Mouse (Mus musculus): Measurements from ENCODE around the gene Sept11.

Gene Sept11

GRCm38 (mm10) chr5:93093638-93094527, 646 bp downstream of the Sept11 start:
- in situ Hi-C loops (cut with MboI, MseI) = loop anchor here (5.0 kb wide), 2 partner anchors 63 to 173 kb away; partner anchors contain the start of gene Ccng2

- in situ Hi-C loops (cut with MboI, MseI) = no loop called here
These were observed 2.1 kb downstream of the Sept11 start for GRCm38 (mm10) chr5:93095301-93095700.

GRCm38 (mm10) chr5:93097204-93097906, 4.1 kb downstream of the Sept11 start:
- in situ Hi-C loops (cut with MboI, MseI) = no loop called here

GRCm38 (mm10) chr5:93098219-93098618, 5.0 kb downstream of the Sept11 start:
- in situ Hi-C loops (cut with MboI, MseI) = no loop called here

GRCm38 (mm10) chr5:93098811-93099210, 5.6 kb downstream of the Sept11 start:
- in situ Hi-C loops (cut with MboI, MseI) = no loop called here

- in situ Hi-C loops (cut with MboI, MseI) = no loop called here
These were observed 7.7 kb downstream of the Sept11 start for GRCm38 (mm10) chr5:93100906-93101305.

- in situ Hi-C loops (cut with MboI, MseI) = no loop called here
These were observed 8.1 kb downstream of the Sept11 start for GRCm38 (mm10) chr5:93101371-93101791.

- in situ Hi-C loops (cut with MboI, MseI) = no loop called here
These were observed 10.4 kb downstream of the Sept11 start for GRCm38 (mm10) chr5:93103603-93104002.

GRCm38 (mm10) chr5:93104987-93105823, 12.0 kb downstream of the Sept11 start:
- in situ Hi-C loops (cut with MboI, MseI) = no loop called here

- in situ Hi-C loops (cut with MboI, MseI) = no loop called here
These were observed 12.8 kb downstream of the Sept11 start for GRCm38 (mm10) chr5:93106048-93106447.

GRCm38 (mm10) chr5:93108703-93109102, 15.5 kb downstream of the Sept11 start:
- in situ Hi-C loops (cut with MboI, MseI) = no loop called here

GRCm38 (mm10) chr5:93109555-93109954, 16.3 kb downstream of the Sept11 start:
- in situ Hi-C loops (cut with MboI, MseI) = no loop called here

GRCm38 (mm10) chr5:93112290-93112689, 19.1 kb downstream of the Sept11 start:
- in situ Hi-C loops (cut with MboI, MseI) = no loop called here

- in situ Hi-C loops (cut with MboI, MseI) = no loop called here
These were observed 20.3 kb downstream of the Sept11 start for GRCm38 (mm10) chr5:93113517-93113916.

- in situ Hi-C loops (cut with MboI, MseI) = no loop called here
These were observed 21.3 kb downstream of the Sept11 start for GRCm38 (mm10) chr5:93114515-93114914.

- in situ Hi-C loops (cut with MboI, MseI) = no loop called here
These were observed 21.8 kb downstream of the Sept11 start for GRCm38 (mm10) chr5:93115059-93115458.

- in situ Hi-C loops (cut with MboI, MseI) = no loop called here
These were observed 22.6 kb downstream of the Sept11 start for GRCm38 (mm10) chr5:93115854-93116253.

- in situ Hi-C loops (cut with MboI, MseI) = no loop called here
These were observed 24.4 kb downstream of the Sept11 start for GRCm38 (mm10) chr5:93117648-93118047.

GRCm38 (mm10) chr5:93121660-93122059, 28.4 kb downstream of the Sept11 start:
- in situ Hi-C loops (cut with MboI, MseI) = no loop called here

GRCm38 (mm10) chr5:93124031-93124826, 31.0 kb downstream of the Sept11 start:
- in situ Hi-C loops (cut with MboI, MseI) = no loop called here

GRCm38 (mm10) chr5:93125325-93125724, 32.1 kb downstream of the Sept11 start:
- in situ Hi-C loops (cut with MboI, MseI) = no loop called here

All from T-helper 1 cell (primary cell).